Mouse (Mus musculus) adrenal gland, postnatal 36 days (tissue): ENCODE data around the gene Rdh7. TPM values are rescaled to one million over a fixed set of nuclear protein-coding genes. Genes with fewer than 3 reads are reported as not detected.
"Not testable (repeated sequence)": the region's sequence is repeated elsewhere in the genome, so short reads cannot be mapped to it uniquely, and the experiment has no call there.

ENCODE experiments used
- DNase-seq, 2 experiments: peaks; one replicate each; pipeline ENCODE4 v3.0.0; 2021; ENCODE audit warnings: mixed read lengths in 1 of 2
- total RNA-seq, 2 experiments: library from RNA; stranded (reverse); gene quantifications; 2 replicates each; pipeline ENCODE4 v1.2.3; 2021

Gene Rdh7
- total RNA-seq, 2 experiments from 2014 or later, result 0.40 TPM; not detected in 1

DNA sequence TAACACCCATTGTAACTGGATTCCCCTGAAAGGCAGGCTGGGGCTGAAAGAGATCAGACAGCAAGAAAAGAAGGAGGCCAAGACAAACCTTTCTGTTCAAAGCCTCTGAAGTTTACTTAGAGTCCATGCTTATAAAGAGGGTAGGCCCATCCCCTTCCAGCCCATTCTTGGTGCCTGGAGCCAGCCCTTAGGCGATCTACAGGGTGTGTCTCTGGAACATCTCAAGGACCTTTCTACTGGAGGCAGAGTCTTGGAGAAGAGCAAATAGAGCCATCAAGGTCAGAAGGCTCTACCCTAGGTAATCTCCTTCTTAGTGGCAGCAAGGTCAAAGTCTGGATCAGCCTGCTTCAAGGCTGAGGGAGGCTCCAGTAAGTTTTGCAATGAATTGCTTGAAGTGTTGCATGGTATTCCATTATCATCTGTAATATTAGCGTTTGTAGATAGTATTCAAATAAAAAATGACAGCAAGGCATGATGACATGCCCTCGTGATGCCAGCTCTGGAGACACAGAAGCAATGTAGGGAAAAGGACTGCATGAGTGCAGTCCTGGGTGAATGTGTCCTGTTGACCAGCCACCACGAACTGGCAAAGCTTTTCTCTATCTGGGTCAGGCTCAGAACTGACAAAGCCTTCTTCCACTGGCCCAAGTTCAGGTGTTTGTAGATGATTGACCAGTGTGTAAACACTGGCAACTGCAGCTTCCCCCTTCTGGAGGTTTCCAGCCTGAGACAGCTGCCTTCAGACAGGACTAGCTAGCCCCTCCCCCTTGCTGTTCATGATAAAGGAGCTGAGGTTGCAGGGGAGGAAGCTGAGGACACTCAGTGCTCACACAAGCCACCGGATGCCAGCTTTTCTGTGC is 4.8 kb upstream of the Rdh7 start:
- DNase-seq, result peak in 1 of 2 experiments; percentile 27

DNA sequence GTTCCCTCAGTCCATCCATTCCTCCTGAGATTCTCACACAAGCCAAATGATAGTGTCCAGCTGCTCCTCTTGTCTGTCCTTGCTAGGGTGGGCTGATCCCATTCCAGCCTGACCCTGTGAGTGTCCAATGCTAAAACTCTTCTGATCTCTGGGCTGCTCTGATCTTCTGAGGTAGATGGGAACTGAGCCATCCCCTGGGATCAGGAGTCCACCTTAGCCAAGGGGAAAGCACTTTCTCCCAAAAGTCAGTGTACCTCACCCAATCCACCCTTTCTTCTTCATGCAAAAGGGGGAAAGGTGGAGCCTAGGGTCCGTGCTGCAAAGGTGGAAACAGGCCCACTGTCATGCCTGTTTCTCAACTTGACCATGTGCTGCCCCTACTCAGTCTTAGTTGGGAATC is 2.9 kb upstream of the Rdh7 start:
- no peak for DNase-seq

DNA sequence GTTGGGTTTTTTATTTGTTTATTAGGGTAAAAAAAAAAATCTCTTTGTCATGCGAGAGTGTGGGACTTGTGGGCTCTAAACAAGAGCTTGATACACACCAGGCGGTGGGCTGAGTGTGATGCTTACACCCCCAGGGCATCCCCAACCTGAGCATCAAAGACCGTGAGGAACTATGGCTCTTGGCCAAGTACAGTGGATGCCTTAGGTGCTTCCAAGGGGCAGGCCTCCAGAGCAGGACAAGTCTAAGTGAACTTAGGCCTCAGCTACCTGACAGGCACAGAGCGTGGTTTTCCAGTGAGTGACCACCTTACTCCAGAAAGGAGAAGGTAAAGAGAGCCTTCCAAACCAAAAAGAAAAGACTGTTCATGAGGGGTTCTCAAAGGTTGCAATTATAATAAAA is 1.6 kb downstream of the Rdh7 start:
- no peak for DNase-seq

DNA sequence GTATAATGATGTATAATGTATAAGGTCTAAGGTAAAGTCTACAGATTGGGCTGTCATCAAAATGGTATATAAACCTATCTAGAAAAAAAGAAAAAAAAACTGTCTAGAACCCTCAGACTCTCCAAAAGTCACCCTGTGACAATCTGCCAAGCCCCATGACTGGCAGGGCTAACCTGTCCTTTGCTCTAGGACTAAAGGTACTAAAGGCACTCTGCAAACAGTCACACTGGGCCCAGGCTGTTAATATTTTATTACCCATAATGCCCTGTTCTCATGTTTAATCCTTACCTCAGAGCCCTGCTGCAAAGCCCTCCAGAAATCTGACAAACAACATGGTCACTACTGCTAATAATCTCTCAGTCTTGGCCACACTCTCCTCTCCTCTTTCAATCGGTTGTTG is 2.1 kb downstream of the Rdh7 start:
- DNase-seq, result no peak

DNA sequence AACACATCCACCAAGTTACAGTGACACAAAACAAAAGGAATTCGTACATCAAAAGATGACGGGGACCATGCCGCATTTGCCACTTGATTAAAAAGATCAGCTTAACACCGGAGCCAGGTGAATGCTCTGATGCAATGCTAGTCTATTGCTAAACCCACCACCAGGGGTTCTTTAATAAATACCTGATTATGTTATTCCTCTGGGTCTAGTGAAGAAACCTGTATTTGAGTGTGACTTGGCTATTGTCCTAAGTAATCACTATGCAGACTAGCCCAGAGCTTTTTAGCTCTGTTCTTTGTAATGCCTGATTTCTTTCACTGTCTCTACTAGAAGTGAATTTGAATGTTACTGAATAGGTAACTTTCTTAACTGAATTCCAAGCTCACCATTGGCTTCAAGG is 7.6 kb downstream of the Rdh7 start:
- no peak for DNase-seq

DNA sequence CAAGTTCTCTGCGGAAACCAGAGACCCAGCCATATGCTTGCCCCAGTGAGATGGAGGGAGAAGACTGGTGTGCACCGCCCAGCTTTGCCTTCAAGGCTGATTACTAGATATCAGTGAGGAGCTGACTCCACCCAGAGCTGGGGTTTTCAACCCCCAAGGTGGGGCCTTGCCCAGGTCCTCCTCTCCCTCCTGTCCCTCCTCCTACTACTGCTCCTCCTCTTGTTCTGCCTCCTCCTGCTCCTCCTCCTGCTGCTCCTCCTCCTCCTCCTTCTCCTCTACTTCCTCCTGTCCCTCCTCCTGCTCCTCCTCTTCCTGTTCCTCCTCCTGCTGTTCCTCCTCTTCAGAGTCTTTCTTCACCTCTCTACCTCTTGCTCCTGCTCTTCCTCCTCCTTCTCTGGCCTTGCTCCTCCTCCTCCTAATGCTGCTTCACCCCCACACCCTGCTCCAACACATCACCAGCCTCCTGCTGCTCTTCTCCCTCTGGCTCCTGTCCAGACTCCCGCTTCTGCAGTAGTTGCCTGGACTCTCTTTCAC is 9.4 kb downstream of the Rdh7 start:
- DNase-seq, result peak in 1 of 2 experiments; percentile 8

DNA sequence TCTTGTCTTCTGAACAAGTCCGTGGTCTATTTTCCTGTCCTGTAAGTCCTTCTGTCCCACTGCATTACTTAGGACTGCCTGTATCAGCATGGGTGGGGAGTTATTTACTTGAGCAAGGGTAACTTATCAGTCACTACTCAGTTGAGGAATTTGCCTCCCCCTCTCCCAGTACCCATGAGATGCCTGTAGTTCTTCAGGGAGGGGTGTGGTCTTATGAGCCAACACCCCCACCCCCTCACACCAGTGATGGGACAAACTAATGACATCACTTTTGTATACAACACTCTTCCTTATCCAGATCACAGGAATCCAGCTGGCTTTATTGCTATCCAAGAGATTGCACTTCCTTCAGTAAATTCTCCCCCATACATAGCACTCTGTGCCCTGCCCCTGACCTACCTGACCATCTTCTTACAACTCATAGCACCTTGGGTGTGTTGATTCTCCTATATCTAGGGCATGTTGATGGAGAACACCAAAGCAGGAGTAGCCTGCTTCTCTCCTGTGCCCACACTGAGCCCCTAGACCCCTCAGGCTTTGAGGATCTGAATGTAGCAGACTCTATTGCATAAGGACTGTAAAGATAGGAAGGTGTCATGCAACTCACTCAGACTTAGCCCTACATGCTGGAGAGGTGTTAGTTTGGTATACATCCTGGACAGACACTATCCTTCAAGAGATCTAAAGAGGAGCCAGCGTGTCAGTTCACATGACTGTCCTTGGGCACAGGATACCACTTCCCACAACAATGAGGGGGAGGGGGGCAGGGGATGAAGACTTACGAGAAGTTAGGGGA is 10.2 kb downstream of the Rdh7 start:
- no peak for DNase-seq

DNA sequence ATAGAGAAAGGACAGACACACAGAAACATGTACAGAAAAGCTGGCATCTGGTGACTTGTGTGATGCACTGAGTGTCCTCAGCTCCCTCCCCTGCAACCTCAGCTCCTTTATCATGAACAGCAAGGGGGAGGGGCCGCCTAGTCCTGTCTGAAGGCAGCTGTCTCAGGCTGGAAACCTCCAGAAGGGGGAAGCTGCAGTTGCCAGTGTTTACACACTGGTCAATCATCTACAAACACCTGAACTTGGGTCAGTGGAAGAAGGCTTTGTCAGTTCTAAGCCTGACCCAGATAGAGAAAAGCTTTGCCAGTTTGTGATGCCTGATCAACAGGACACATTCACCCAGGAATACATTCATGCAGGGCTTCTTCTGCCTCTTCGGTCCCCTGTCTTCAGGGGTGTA is 10.9 kb downstream of the Rdh7 start:
- peak in 1 of 2 experiments; percentile 16 for DNase-seq

DNA sequence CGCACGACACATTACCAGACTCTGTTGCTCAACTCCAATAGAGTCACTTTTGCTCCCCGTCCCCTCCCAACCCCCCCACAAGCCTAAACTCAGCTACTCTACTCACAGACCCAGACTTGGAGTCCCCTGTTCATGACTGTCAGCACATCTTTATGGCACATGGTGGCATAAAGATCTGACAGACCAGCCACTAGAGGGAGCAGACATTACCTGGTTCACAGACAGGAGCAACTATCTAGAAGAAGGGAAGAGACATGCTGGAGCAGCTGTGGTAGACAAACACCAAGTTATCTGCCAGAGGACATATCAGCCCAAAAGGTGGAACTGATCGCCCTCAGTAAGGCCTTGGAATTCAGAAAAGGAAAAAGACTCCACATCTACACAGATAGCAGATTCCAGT is 16.1 kb downstream of the Rdh7 start:
- DNase-seq, result peak; percentile 24 to 53

DNA sequence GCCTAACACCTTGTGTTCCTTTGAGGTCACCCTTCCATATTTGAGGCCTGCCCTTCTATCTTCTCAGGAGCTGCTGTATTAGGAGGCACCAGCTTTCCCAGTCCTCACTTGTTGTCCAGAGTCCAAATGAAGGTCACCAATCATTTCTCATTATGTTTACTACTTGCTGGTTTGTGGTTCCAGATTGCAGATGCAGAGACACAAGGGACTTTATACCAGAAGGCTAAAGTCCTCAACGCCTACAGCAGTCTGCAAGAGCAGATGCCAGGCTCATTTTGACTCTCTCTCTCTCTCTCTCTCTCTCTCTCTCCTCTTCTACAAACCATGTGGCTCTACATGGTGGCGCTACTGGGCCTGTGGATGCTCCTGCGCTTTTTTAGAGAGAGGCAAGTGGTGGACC is 22.4 kb downstream of the Rdh7 start, which contains the start of gene Rdh16f2:
Gene Rdh16f2, plus strand, starts transcription at position 243 of the 400 bp plus-strand sequence.
- no peak for DNase-seq

DNA sequence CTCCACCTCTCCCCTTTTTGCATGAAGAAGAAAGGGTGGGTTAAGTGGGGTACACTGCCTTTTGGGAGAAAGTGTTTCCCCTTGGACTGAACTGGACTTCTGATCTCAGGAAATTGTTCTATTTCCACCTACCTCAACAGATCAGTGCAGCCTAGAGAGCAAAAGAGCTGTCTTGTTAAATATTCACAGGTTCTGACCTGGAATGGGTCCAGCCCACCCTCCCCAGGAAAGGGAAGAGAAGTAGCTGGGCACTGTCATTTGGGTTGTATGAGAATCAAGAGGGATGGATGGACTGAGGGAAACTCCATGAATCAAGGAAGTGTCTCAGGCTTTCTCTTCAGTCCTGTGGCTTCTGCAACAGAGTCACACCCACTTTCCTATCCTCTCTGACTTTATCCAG is 23.7 kb downstream of the Rdh7 start:
- DNase-seq, result no peak

DNA sequence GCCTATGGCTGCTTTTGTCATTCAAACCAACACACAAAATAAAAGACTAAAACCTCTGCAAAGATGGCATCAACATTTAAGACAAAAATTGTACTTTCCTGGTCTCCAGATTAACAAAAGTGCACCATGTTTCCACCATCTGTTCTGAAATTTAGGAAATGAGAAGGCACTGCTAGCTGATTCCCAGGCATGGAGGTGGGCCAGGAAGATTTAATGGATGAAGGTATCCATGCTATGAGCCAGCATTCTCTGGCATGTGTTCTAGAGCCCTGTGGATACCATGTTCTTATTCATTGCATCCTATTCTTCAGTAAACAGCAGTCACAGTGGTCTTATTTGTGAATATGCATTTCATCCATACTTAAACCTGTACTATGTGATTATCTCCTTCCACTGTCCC is 32.2 kb downstream of the Rdh7 start:
- no peak for DNase-seq

DNA sequence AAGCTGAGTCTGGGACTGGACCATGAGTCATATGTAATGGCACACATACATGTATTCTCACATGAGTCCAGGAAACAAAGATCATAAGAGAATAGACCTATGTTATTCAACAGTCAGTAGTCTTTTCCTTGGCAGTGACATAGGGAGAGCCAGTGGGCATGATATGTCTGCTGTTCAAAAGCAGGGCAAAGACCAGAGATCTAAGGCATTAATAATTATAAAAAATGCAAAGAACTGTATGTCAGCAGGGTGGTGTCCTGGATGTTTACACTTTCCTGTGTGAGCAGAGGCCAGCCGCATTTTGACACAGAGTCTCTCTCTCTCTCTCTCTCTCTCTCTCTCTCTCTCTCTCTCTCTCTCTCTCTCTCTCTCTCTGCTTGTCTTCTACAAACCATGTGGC is 39.0 kb downstream of the Rdh7 start, which contains the start of gene Rdh19:
Gene Rdh19, plus strand, starts transcription at position 301 of the 400 bp plus-strand sequence.
- no peak for DNase-seq

DNA sequence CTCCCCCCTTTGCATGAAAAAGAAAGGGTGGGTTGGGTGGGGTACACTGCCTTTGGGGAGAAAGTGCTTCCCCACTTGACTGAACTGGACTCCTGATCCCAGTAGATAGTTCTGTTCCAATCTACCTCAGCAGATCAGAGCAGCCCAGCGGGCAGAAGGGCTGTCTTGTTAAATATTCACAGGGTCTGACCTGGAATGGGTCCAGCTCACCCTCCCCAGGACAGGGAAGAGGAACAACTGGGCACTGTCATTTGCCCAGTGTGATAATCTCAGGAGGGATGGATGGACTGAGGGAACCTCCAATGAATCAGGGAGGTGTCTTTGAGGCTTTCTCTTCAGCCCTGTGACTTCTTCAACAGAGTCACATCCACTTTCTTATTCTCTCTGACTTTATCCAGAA is 40.5 kb downstream of the Rdh7 start:
- no peak for DNase-seq

DNA sequence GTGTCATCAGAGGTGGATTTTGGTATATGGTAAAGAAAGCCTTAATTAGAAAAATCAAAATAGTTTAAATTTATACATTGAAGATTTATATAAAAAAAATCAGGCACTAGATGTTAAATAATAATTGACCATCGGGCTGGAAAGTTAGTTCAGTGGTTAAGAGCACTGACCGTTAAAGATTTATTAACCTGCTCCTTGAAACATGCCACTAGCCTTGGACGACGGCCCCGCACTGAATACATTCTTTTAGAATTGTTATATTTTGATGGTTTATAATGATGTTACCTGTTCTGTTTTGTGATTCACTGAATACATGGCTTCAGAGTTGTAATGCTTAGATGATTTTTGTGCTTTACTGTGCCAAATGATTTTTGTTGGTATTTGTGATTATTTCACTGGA is 42.7 kb downstream of the Rdh7 start:
- not testable (repeated sequence) for DNase-seq

DNA sequence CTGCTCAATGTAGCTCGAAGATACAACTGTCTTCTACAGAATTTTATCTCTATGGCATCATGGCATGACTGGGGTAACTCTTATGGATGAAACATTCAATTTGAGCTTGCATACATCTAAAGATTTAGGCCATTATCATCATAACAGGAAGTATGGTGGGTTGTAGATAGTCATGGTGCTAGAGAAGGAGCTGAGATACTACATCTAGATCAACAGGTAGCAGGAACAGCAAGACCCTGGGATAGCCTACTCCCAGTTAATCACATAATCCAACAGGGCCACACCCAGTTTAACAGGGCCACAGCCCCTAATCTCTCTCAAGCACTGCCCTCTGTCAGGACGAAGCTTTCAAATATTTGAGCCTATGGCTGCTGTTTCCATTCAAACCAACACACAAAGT is 47.8 kb downstream of the Rdh7 start:
- no peak for DNase-seq

DNA sequence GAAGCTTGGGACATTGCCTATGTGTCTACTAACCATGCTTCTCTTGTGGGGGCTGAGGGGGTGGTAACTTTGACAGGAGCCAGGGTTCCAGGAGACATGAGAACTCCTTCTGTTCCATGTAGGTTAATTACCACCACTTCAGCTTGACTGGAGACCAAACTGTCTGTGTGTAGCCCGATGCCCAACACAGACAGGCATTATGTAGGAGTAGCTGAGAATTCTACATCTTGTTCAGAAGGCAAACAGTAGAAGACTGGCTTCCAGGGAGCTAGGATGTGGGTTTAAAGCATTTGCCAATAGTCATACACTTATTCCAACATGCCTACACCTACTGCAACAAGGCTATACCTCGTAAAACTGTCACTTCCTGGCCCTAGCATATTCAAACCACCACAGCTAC is 50.1 kb downstream of the Rdh7 start:
- no peak for DNase-seq

DNA sequence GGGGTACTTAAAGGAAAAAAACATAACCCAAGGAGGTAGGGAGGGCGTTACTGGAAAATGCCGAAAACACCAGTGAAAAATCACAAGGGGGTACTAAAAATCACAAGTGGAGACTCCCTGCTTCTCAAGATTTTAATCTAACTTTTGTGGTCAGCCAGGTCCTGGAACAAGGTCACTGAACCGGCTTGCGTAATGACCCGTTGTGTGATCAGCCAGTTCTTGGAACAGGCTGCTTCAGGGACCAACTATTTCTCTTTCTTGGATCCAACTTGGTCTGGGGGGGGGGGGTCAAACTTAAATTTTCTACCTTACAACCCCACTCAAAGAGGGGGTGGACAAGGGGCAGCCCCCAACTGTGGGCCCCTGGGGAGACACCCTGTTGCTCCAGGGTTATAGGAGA is 50.8 kb downstream of the Rdh7 start:
- peak; percentile 56 to 59 for DNase-seq

DNA sequence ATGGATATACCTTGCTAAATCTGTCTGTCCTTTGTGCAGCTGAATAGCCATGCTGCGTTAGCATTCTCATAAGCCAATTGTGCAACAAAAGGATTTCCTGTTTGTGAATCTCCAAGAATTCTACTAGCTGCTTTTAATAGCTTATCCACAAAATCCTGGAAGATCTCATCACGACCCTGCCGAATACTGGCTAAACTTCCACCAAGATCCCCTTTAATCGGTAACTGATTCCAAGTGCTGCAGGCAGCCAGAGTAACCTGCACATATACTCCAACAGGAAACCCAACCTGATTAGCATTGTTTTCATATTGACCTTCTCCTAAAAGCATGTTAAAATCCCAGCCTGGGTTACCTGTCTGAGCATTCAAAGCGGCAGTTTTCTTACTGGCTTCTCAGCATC is 53.3 kb downstream of the Rdh7 start:
- no peak for DNase-seq

DNA sequence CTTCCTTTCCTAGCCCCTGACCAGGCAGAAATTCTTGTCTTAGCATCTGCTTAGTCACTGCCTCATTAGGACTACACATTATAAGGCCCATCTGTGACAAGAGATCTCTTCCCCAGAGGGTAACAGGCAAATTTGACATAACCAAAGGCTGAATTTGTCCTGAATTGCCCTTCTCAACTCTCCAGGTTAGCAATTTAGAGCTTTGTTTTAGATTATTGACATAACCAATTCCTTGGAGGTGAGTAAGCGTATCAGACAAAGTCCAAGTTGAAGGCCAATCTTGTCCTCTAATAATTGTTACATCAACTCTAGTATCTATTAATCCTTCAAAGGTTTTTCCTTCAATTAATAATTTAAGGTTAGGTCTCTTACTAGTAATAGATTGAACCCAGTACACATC is 54.4 kb downstream of the Rdh7 start:
- not testable (repeated sequence) for DNase-seq
